Mouse (Mus musculus): ENCODE data around the gene Gng12.

- no peak for TF ChIP-seq CTCF (IDR thresholded peaks at IDR 0.05)
- no peak for TF ChIP-seq EP300 (IDR thresholded peaks at IDR 0.05)
Measured at GRCm38 (mm10) chr6:66995825-66996224, 99.6 kb downstream of the Gng12 start.
